ENCODE assay signal across 10 mouse cellular contexts in genomic region chr2:77174313-77174712, GRCm38 (mm10). TPM values are rescaled to one million over a fixed set of nuclear protein-coding genes. Genes with fewer than 3 reads are reported as not detected.
A peak's percentile ranks its signal among the peaks of the same experiment; 100 is the strongest.
DNase-seq lines count a peak whose midpoint lies in the region; ATAC-seq and TF ChIP-seq lines count a peak whose summit lies in the region.
"Had no signal": no experiment of that assay in that cellular context is flagged by ENCODE, and none has a peak within 500 bp of the region (broad histone marks: within the 10 kb centered on the region; RNA-seq: fewer than 3 reads in every experiment).

No protein-coding gene starts in this region.

- TF ChIP-seq CTCF in left cerebral cortex, adult 2 months (IDR thresholded peaks at IDR 0.05): no peak

- intact Hi-C loops in left cerebral cortex, adult 2 months (cut with DNase I): no loop called here
- intact Hi-C loops in left cerebral cortex, postnatal 4 days (cut with DNase I): no loop called here
- intact Hi-C loops in left cerebral cortex, postnatal 25 days (cut with DNase I): no loop called here

- H3K4me2 ChIP-seq in midbrain, embryonic 15.5 days: no peak overlapping the region

- no peak overlapping the region for H3K9ac ChIP-seq in midbrain, embryonic 15.5 days

- no peaks in the 10 kb centered on the region for H3K9me3 ChIP-seq in midbrain, embryonic 15.5 days

- ATAC-seq in midbrain, embryonic 15.5 days (replicated peaks): no peak
- ATAC-seq: inflammation-experienced regulatory T-cells, adult 6 months had no signal

- WGBS in midbrain, embryonic 15.5 days: 61% methylated on average over 2 of the region's 2 CpGs

- no peak overlapping the region for H3K4me3 ChIP-seq in left cerebral cortex, adult 2 months
- no peak overlapping the region for H3K4me3 ChIP-seq in midbrain, embryonic 15.5 days
- H3K4me3 ChIP-seq: erythroblast, embryonic 14.5 days had no signal

- H3K36me3 ChIP-seq in midbrain, embryonic 15.5 days (replicated peaks): no peaks in the 10 kb centered on the region

- H3K4me1 ChIP-seq in midbrain, embryonic 15.5 days: peaks cover 42% of the 10 kb centered on the region

- no peaks in the 10 kb centered on the region for H3K27me3 ChIP-seq in midbrain, embryonic 15.5 days (replicated peaks)
- H3K27me3 ChIP-seq: CH12.LX had no signal

- no peak for DNase-seq in left cerebral cortex, adult 2 months (ENCODE audit: extremely low spot score in 1 of 2, low spot score in 2 of 2)
- no peak for DNase-seq in left cerebral cortex, postnatal 4 days
- peak; percentile 41 to 57 for DNase-seq in heart, adult 9 months (ENCODE audit: low spot score in 2 of 2)
- peak; percentile 25 for DNase-seq in heart, postnatal 4 days
- DNase-seq in retina, embryonic 14.5 days (ENCODE audit: low spot score): no peak
- DNase-seq in left cerebral cortex, postnatal 25 days (ENCODE audit: low spot score in 2 of 2): no peak

- H3K27ac ChIP-seq in left cerebral cortex, adult 2 months: peak overlapping the region; percentile 32; the same call in 1 of the 2 replicates
- 0 out of 2 replicates have a peak overlapping the region, but pooled peaks have one; percentile 15 for H3K27ac ChIP-seq in midbrain, embryonic 15.5 days

RNA-seq across cellular contexts. Expression of gene Ccdc141, which starts 3.9 kb away (rescaled TPM):
- 10 to 100 TPM; 18.5 to 28.2 TPM for total RNA-seq in left cerebral cortex, adult 2 months (2021)
- total RNA-seq in left cerebral cortex, postnatal 4 days (2021): 10 to 100 TPM; 16.8 to 18.3 TPM
- 100 to 1,000 TPM; 228 to 229 TPM for total RNA-seq in heart, postnatal 4 days (2021)
- polyA plus RNA-seq in midbrain, embryonic 15.5 days (2015; fragmentation: Nextera tagmentation; extraction: Ambion mirVana): 7.3 and 8.4 TPM in 2 replicates
- total RNA-seq in left cerebral cortex, postnatal 25 days (2021): 10 to 100 TPM; 17.2 to 24.5 TPM
- total RNA-seq: CH12.LX had no signal

Comparison
In these comparisons a context has a peak if more than half of its experiments do, and no peak if none do; other contexts are left out.
1. DNase-seq: peak in heart, adult 9 months (2 of 2) and heart, postnatal 4 days (single experiment); none in left cerebral cortex, adult 2 months (0 of 2), left cerebral cortex, postnatal 4 days (single experiment), retina, embryonic 14.5 days (single experiment) and left cerebral cortex, postnatal 25 days (0 of 2).
2. RNA of gene Ccdc141, which starts 3.9 kb away (total RNA-seq): 228 to 229 TPM in heart, postnatal 4 days; 18.5 to 28.2 TPM in left cerebral cortex, adult 2 months, 17.2 to 24.5 TPM in left cerebral cortex, postnatal 25 days and 16.8 to 18.3 TPM in left cerebral cortex, postnatal 4 days; every median in the first group is over 4 times any median in the second.